Mouse (Mus musculus): Measurements from ENCODE around the gene G530012D18Rik.
"Not testable (repeated sequence)": the region's sequence is repeated elsewhere in the genome, so short reads cannot be mapped to it uniquely, and the experiment has no call there.

Gene G530012D18Rik

GRCm38 (mm10) chr1:85617161-85617560 is 41.7 kb downstream of the G530012D18Rik start:
- not testable (repeated sequence) for DNase-seq

- not testable (repeated sequence) for DNase-seq
These were observed 43.2 kb downstream of the G530012D18Rik start for GRCm38 (mm10) chr1:85618689-85619088.
